24 mouse cellular contexts compared by ENCODE assay signal in genomic region chrX:169049550-169049949, GRCm38 (mm10).
A peak's percentile ranks its signal among the peaks of the same experiment; 100 is the strongest.
DNase-seq lines count a peak whose midpoint lies in the region; ATAC-seq and TF ChIP-seq lines count a peak whose summit lies in the region.
"Had no signal": no experiment of that assay in that cellular context is flagged by ENCODE, and none has a peak within 500 bp of the region (broad histone marks: within the 10 kb centered on the region; RNA-seq: fewer than 3 reads in every experiment).

No protein-coding gene starts in this region.

- TF ChIP-seq CTCF in gastrocnemius, adult 2 months (IDR thresholded peaks at IDR 0.05), result peak; percentile 17; the same call in 1 of the 2 replicates
- TF ChIP-seq CTCF in lung, postnatal 0 days (IDR thresholded peaks at IDR 0.05), result peak; percentile 32
- TF ChIP-seq CTCF in CH12.LX (conservative IDR thresholded peaks at IDR 0.05 in 1 of 2, IDR thresholded peaks at IDR 0.05 in 1 of 2; ENCODE audit: low read depth in 2 of 2, low read length in 2 of 2), result peak in 1 of 2 experiments; percentile 32; a peak in 2 of 4 replicates

- no peak for ATAC-seq in lung, postnatal 0 days
- no peak for ATAC-seq in hindbrain, embryonic 14.5 days (ENCODE audit: low FRiP score)
- ATAC-seq: CD4-positive, CD25-positive, alpha-beta regulatory T cell, adult 4 months; forebrain, embryonic 15.5 days; inflammation-experienced regulatory T-cells, adult 6 months had no signal

- TF ChIP-seq RAD21 in CH12.LX (IDR thresholded peaks at IDR 0.05; ENCODE audit: low read depth, low read length), result peak; percentile 3

- no peaks in the 10 kb centered on the region for H3K4me1 ChIP-seq in lung, postnatal 0 days (ENCODE audit: insufficient read depth, low read depth, low read length)
- H3K4me1 ChIP-seq in CH12.LX (ENCODE audit: control insufficient read depth in 1 of 2, insufficient read depth in 2 of 2), result no peaks in the 10 kb centered on the region
- H3K4me1 ChIP-seq in hindbrain, embryonic 14.5 days (replicated peaks; ENCODE audit: control insufficient read depth, insufficient read depth, low read length), result no peaks in the 10 kb centered on the region
- H3K4me1 ChIP-seq: embryonic facial prominence, embryonic 15.5 days; forebrain, embryonic 15.5 days; hindbrain, embryonic 13.5 days; limb, embryonic 13.5 days; midbrain, embryonic 12.5 days had no signal

- no peaks in the 10 kb centered on the region for H3K36me3 ChIP-seq in lung, postnatal 0 days (ENCODE audit: insufficient read depth, low read length)
- no peaks in the 10 kb centered on the region for H3K36me3 ChIP-seq in CH12.LX (replicated peaks in 1 of 2; ENCODE audit: control insufficient read depth in 1 of 2, insufficient read depth in 1 of 2, low read length in 1 of 2)
- H3K36me3 ChIP-seq in hindbrain, embryonic 14.5 days (replicated peaks; ENCODE audit: control insufficient read depth, insufficient read depth), result no peaks in the 10 kb centered on the region
- H3K36me3 ChIP-seq: embryonic facial prominence, embryonic 15.5 days; forebrain, embryonic 15.5 days; hindbrain, embryonic 13.5 days; limb, embryonic 13.5 days; liver, embryonic 15.5 days; midbrain, embryonic 12.5 days had no signal

- no peak overlapping the region for H3K27ac ChIP-seq in gastrocnemius, adult 2 months
- no peak overlapping the region for H3K27ac ChIP-seq in lung, postnatal 0 days (ENCODE audit: low read length)
- H3K27ac ChIP-seq in CH12.LX (ENCODE audit: insufficient read depth, low read depth), result no peak overlapping the region
- no peak overlapping the region for H3K27ac ChIP-seq in hindbrain, embryonic 14.5 days
- H3K27ac ChIP-seq: embryonic facial prominence, embryonic 15.5 days; forebrain, embryonic 15.5 days; hindbrain, embryonic 13.5 days; limb, embryonic 13.5 days; liver, embryonic 15.5 days; midbrain, embryonic 12.5 days had no signal

- H3K27me3 ChIP-seq in lung, postnatal 0 days (replicated peaks; ENCODE audit: insufficient read depth, low read length), result no peaks in the 10 kb centered on the region
- H3K27me3 ChIP-seq in CH12.LX (replicated peaks), result no peaks in the 10 kb centered on the region
- H3K27me3 ChIP-seq in hindbrain, embryonic 14.5 days (ENCODE audit: control insufficient read depth, insufficient read depth, low read length), result peaks cover 7% of the 10 kb centered on the region; the same call in 1 of the 2 replicates
- H3K27me3 ChIP-seq: embryonic facial prominence, embryonic 15.5 days; forebrain, embryonic 15.5 days; liver, embryonic 15.5 days had no signal

- intact Hi-C loops in gastrocnemius, adult 2 months (cut with DNase I), result no loop called here
- intact Hi-C loops in gastrocnemius, postnatal 14 days (cut with DNase I; ENCODE audit: low total_unique reads), result no loop called here
- intact Hi-C loops in left cerebral cortex, postnatal 25 days (cut with DNase I), result no loop called here

- H3K9ac ChIP-seq in lung, postnatal 0 days (replicated peaks; ENCODE audit: low read depth), result no peak overlapping the region
- no peak overlapping the region for H3K9ac ChIP-seq in CH12.LX (ENCODE audit: insufficient read depth, low read depth)
- no peak overlapping the region for H3K9ac ChIP-seq in hindbrain, embryonic 14.5 days
- H3K9ac ChIP-seq: embryonic facial prominence, embryonic 15.5 days; forebrain, embryonic 15.5 days; hindbrain, embryonic 13.5 days; limb, embryonic 13.5 days; liver, embryonic 15.5 days; midbrain, embryonic 12.5 days had no signal

- no peaks in the 10 kb centered on the region for H3K9me3 ChIP-seq in lung, postnatal 0 days (ENCODE audit: low read length)
- H3K9me3 ChIP-seq in CH12.LX (replicated peaks; ENCODE audit: low read length), result no peaks in the 10 kb centered on the region
- H3K9me3 ChIP-seq in hindbrain, embryonic 14.5 days (ENCODE audit: control insufficient read depth, low read length), result no peaks in the 10 kb centered on the region
- H3K9me3 ChIP-seq: embryonic facial prominence, embryonic 15.5 days; forebrain, embryonic 15.5 days; hindbrain, embryonic 13.5 days; limb, embryonic 13.5 days; liver, embryonic 15.5 days; midbrain, embryonic 12.5 days had no signal

- no peaks in the 10 kb centered on the region for H3K79me2 ChIP-seq in CH12.LX (replicated peaks; ENCODE audit: control insufficient read depth, extremely low read depth, insufficient read depth, poor library complexity, severe bottlenecking)

- H3K4me3 ChIP-seq in gastrocnemius, adult 2 months, result no peak overlapping the region
- H3K4me3 ChIP-seq in lung, postnatal 0 days (ENCODE audit: low read depth, low read length), result no peak overlapping the region
- no peak overlapping the region for H3K4me3 ChIP-seq in CH12.LX (replicated peaks in 1 of 3; ENCODE audit: low read depth in 2 of 3, low read length in 2 of 3, poor library complexity in 1 of 3)
- H3K4me3 ChIP-seq in hindbrain, embryonic 14.5 days (replicated peaks; ENCODE audit: low read length), result no peak overlapping the region
- H3K4me3 ChIP-seq: embryonic facial prominence, embryonic 15.5 days; forebrain, embryonic 15.5 days; hindbrain, embryonic 13.5 days; limb, embryonic 13.5 days; liver, embryonic 15.5 days; midbrain, embryonic 12.5 days had no signal

- H3K4me2 ChIP-seq in lung, postnatal 0 days (replicated peaks; ENCODE audit: low read depth, low read length), result no peak overlapping the region
- no peak overlapping the region for H3K4me2 ChIP-seq in CH12.LX (ENCODE audit: insufficient read depth, low read depth, poor library complexity, severe bottlenecking)
- H3K4me2 ChIP-seq in hindbrain, embryonic 14.5 days (replicated peaks), result no peak overlapping the region
- H3K4me2 ChIP-seq: embryonic facial prominence, embryonic 15.5 days; forebrain, embryonic 15.5 days; hindbrain, embryonic 13.5 days; limb, embryonic 13.5 days; liver, embryonic 15.5 days; midbrain, embryonic 12.5 days had no signal

- no peak for TF ChIP-seq EP300 in lung, postnatal 0 days (IDR thresholded peaks at IDR 0.05)
- TF ChIP-seq EP300 in CH12.LX (IDR thresholded peaks at IDR 0.05; ENCODE audit: low read length), result no peak

- no peak for DNase-seq in gastrocnemius, adult 2 months
- no peak for DNase-seq in gastrocnemius, postnatal 14 days
- DNase-seq in lung, postnatal 0 days (ENCODE audit: low spot score), result no peak
- no peak for DNase-seq in lung, adult 18-20 months
- DNase-seq in CH12.LX (ENCODE audit: extremely low read depth) (no peak), R1 (ENCODE audit: low read depth, low spot score) (peak; percentile 14)
- DNase-seq in hindbrain, embryonic 14.5 days (ENCODE audit: low spot score), result no peak
- no peak for DNase-seq in left cerebral cortex, postnatal 25 days (ENCODE audit: low spot score in 2 of 2)
- DNase-seq: adrenal gland, postnatal 36 days; cerebellum, adult 9-11 months; gastrocnemius, postnatal 36 days; heart, postnatal 36 days; kidney, adult 9 months; kidney, postnatal 14 days; layer of hippocampus, postnatal 36 days; lung, postnatal 14 days had no signal

- dilution Hi-C loops in CH12.LX (cut with MboI; ENCODE audit: extremely low pct_ligation_motif_present, extremely low pct_unique_long_range_greater_than_20kb, low sequenced_read_pairs), result no loop called here

- in situ Hi-C loops in CH12.LX (cut with MboI; ENCODE audit: low pct_ligation_motif_present, low pct_unique_long_range_greater_than_20kb, low sequenced_read_pairs), result no loop called here

- no peak for TF ChIP-seq POLR2A in CH12.LX (IDR thresholded peaks at IDR 0.05; ENCODE audit: low read depth, low read length)

TF ChIP-seq in CH12.LX, 34 proteins besides CTCF, POLR2A, EP300 and RAD21:
- no peak for TF ChIP-seq USF1 (IDR thresholded peaks at IDR 0.05; ENCODE audit: low read depth, low read length)
